In genomic region chr17:14935841-14936605, GRCm38 (mm10) we compare ENCODE assay signal across 24 mouse cellular contexts. TPM values are rescaled to one million over a fixed set of nuclear protein-coding genes. Genes with fewer than 3 reads are reported as not detected.
"Had no signal": no experiment of that assay in that cellular context is flagged by ENCODE, and none has a peak within 500 bp of the region (broad histone marks: within the 10 kb centered on the region; RNA-seq: fewer than 3 reads in every experiment).

No protein-coding gene starts in this region.

- H3K9ac ChIP-seq: liver, embryonic 14.5 days; liver, postnatal 0 days; lung, embryonic 14.5 days; midbrain, embryonic 12.5 days; midbrain, embryonic 15.5 days; neural tube, embryonic 13.5 days had no signal

- H3K4me2 ChIP-seq: lung, embryonic 14.5 days; midbrain, embryonic 12.5 days; midbrain, embryonic 15.5 days; neural tube, embryonic 13.5 days had no signal

- H3K4me1 ChIP-seq: midbrain, embryonic 12.5 days; midbrain, embryonic 15.5 days; neural tube, embryonic 13.5 days had no signal

- H3K4me3 ChIP-seq: layer of hippocampus, adult 2 months; left cerebral cortex, adult 2 months; midbrain, embryonic 12.5 days; midbrain, embryonic 15.5 days; neural tube, embryonic 13.5 days had no signal

- H3K27me3 ChIP-seq: midbrain, embryonic 15.5 days; neural tube, embryonic 13.5 days had no signal

- H3K9me3 ChIP-seq: midbrain, embryonic 12.5 days; midbrain, embryonic 15.5 days; neural tube, embryonic 13.5 days had no signal

- ATAC-seq: liver, postnatal 0 days; lung, postnatal 0 days; midbrain, embryonic 15.5 days had no signal

- DNase-seq: kidney, postnatal 25 days; layer of hippocampus, adult 9-11 months; layer of hippocampus, postnatal 36 days; liver, postnatal 0 days; lung, embryonic 14.5 days; retina, postnatal 1 day; right cerebral cortex, postnatal 25 days; thymus, postnatal 25 days had no signal

- H3K36me3 ChIP-seq: midbrain, embryonic 12.5 days; midbrain, embryonic 15.5 days; neural tube, embryonic 13.5 days had no signal

- H3K27ac ChIP-seq: kidney, postnatal 0 days; layer of hippocampus, adult 2 months; left cerebral cortex, adult 2 months; liver, embryonic 14.5 days; macrophage; midbrain, embryonic 12.5 days; midbrain, embryonic 15.5 days; neural tube, embryonic 13.5 days had no signal

RNA-seq across cellular contexts. Expression of gene Wdr27, which starts 6.9 kb away (rescaled TPM):
- total RNA-seq: megakaryocyte, adult 5-6 weeks; neutrophil, adult 5-6 weeks had no signal

RNA-seq across cellular contexts. Expression of gene Gm3417, which starts 42.6 kb away (rescaled TPM):
- total RNA-seq: left cerebral cortex, adult 2 months; left cerebral cortex, postnatal 36 days; liver, adult 2 months; neutrophil, adult 5-6 weeks had no signal
- polyA plus RNA-seq: kidney, embryonic 14.5 days; large intestine, adult 2 months; lung, embryonic 14.5 days; macrophage; midbrain, embryonic 15.5 days; neural tube, embryonic 13.5 days; small intestine, adult 2 months had no signal
